Mouse (Mus musculus): Measurements from ENCODE around the gene Cpeb4. TPM values are rescaled to one million over a fixed set of nuclear protein-coding genes. Genes with fewer than 3 reads are reported as not detected.
"Not testable (repeated sequence)": the region's sequence is repeated elsewhere in the genome, so short reads cannot be mapped to it uniquely, and the experiment has no call there.

Cpeb4 gene
- polyA plus RNA-seq, 1 experiment from 2014 or later, result 4.7 TPM

DNA sequence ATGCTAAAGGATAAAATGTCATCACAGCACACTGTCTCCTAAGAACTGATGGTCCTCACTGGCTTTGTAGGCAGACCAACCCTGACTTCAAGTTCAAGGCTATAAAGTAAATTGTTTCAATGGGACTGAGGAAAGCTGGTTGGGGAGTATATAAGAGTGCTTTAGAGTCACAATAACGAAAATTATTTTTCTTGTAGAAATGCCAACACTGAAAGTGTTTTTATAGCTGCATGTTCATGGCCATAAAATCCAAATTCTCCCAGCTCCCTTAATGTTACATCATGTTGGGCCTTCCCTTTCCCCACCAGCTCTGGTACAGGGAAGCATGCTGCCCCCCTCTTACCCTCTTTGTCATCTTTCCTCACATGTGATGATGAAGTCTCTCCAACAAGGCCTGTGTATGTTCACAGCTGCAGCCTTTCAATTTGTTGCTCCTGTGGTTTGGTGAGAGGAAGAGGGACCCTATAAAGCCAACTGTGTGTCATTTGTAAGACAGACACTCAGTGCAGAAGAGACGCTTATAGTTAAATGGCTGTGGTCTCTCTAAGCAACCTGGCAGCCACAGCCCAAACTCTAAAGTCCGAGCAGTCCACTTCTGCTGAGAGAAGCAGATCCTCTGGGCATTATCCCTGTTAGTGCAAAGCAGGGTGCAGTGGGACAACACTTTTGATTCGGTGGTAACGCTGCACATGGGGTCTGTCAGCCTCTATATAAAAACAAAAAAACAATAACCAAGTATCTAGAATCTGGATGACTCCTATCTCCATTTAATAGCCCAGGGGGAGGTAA lies 29.6 kb upstream of the Cpeb4 start:
- 84% methylated on average over 5 of the region's 5 CpGs for WGBS
- DNase-seq (ENCODE audit: low spot score) (no peak), ATAC-seq (replicated peaks; ENCODE audit: low FRiP score, low TSS enrichment, low read depth) (no peak)
- H3K4me1 ChIP-seq (replicated peaks; ENCODE audit: control insufficient read depth, insufficient read depth, low read length), result no peaks in the 10 kb centered on the region; the same call in 1 of the 2 replicates
- no peak overlapping the region for H3K27ac ChIP-seq (ENCODE audit: low read depth)
- H3K9me3 ChIP-seq (ENCODE audit: control insufficient read depth, low read length), result no peaks in the 10 kb centered on the region
- no peaks in the 10 kb centered on the region for H3K27me3 ChIP-seq (replicated peaks; ENCODE audit: control insufficient read depth, insufficient read depth, low read length)
- no peaks in the 10 kb centered on the region for H3K36me3 ChIP-seq (ENCODE audit: control insufficient read depth, insufficient read depth, low read length)
- H3K4me3 ChIP-seq (ENCODE audit: low read depth, low read length), result no peak overlapping the region
- no peak overlapping the region for H3K9ac ChIP-seq (ENCODE audit: low read length)
- no peak overlapping the region for H3K4me2 ChIP-seq (ENCODE audit: low read length)

DNA sequence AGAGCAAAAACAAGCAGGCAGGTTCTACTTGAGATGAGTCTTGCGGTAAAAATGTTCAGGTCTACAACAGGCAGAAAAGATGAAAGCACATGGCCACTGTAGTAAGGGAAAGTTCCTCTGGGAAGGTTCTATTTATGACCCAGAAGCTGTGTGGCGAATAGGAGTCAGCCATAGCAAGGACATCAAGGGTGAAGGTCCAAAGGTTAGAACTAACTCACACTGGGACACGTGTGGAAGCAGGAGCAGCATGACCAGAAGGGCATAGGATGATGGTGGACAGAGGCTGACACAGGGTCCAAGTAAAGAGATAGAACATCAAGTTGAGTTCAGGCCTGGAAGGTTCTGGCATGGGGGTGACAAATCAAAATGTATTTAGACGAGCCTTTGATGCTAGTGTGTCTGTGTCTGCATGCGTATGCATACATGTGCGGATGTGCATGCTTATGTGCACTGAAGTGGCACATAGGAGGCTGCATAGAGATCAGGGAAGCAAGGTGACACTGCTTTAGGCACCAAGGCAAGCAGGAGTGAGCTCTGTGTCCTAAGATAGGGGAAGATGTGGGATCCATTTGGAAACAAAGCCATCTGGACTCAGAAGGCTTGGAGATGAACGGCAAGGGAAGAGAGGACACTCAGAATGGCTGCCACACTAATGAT lies 28.7 kb upstream of the Cpeb4 start:
- H3K9me3 ChIP-seq (ENCODE audit: control insufficient read depth, low read length), result no peaks in the 10 kb centered on the region
- H3K4me2 ChIP-seq (ENCODE audit: low read length), result no peak overlapping the region
- no peak overlapping the region for H3K9ac ChIP-seq (ENCODE audit: low read length)
- no peaks in the 10 kb centered on the region for H3K27me3 ChIP-seq (replicated peaks; ENCODE audit: control insufficient read depth, insufficient read depth, low read length)
- H3K36me3 ChIP-seq (ENCODE audit: control insufficient read depth, insufficient read depth, low read length), result no peaks in the 10 kb centered on the region
- H3K4me1 ChIP-seq (replicated peaks; ENCODE audit: control insufficient read depth, insufficient read depth, low read length), result no peaks in the 10 kb centered on the region; the same call in 1 of the 2 replicates
- ATAC-seq (replicated peaks; ENCODE audit: low FRiP score, low TSS enrichment, low read depth) (no peak), DNase-seq (ENCODE audit: low spot score) (no peak)
- no peak overlapping the region for H3K27ac ChIP-seq (ENCODE audit: low read depth)
- no peak overlapping the region for H3K4me3 ChIP-seq (ENCODE audit: low read depth, low read length)
- WGBS, result 84% methylated on average over 7 of the region's 7 CpGs

GRCm38 (mm10) chr11:31843834-31844188 lies 28.2 kb upstream of the Cpeb4 start:
- ATAC-seq (replicated peaks; ENCODE audit: low FRiP score, low TSS enrichment, low read depth) (no peak), DNase-seq (ENCODE audit: low spot score) (no peak)
- Histone ChIP-seq H3K4me3 (ENCODE audit: low read depth, low read length) (no peak overlapping the region), H3K4me2 (ENCODE audit: low read length) (no peak overlapping the region), H3K4me1 (replicated peaks; ENCODE audit: control insufficient read depth, insufficient read depth, low read length) (no peaks in the 10 kb centered on the region; the same call in 1 of the 2 replicates), H3K27me3 (replicated peaks; ENCODE audit: control insufficient read depth, insufficient read depth, low read length) (no peaks in the 10 kb centered on the region), H3K9ac (ENCODE audit: low read length) (no peak overlapping the region), H3K9me3 (ENCODE audit: control insufficient read depth, low read length) (no peaks in the 10 kb centered on the region), H3K36me3 (ENCODE audit: control insufficient read depth, insufficient read depth, low read length) (no peaks in the 10 kb centered on the region), H3K27ac (ENCODE audit: low read depth) (no peak overlapping the region)
- 55% methylated on average over 5 of the region's 5 CpGs for WGBS

DNA sequence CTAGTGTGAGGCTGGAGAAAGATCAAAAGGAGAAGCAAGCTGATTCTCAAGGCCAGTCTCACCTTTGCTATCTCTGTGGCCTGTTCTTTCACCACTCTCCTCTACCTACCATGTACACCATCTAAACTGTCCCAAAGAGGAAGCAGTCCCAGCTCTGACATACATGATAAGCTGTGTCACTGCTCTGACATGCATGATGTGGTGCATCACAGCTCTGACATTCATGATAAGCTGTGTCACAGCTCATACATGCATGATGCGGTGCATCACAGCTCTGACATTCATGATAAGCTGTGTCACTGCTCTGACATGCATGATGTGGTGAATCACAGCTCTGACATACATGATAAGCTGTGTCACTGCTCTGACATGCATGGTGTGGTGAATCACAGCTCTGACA lies 26.9 kb upstream of the Cpeb4 start:
- not testable (repeated sequence) for H3K9ac ChIP-seq (ENCODE audit: low read length); H3K36me3 ChIP-seq (ENCODE audit: control insufficient read depth, insufficient read depth, low read length); H3K4me1 ChIP-seq (replicated peaks; ENCODE audit: control insufficient read depth, insufficient read depth, low read length); H3K9me3 ChIP-seq (ENCODE audit: control insufficient read depth, low read length); H3K4me3 ChIP-seq (ENCODE audit: low read depth, low read length); ATAC-seq (replicated peaks; ENCODE audit: low FRiP score, low TSS enrichment, low read depth); H3K27ac ChIP-seq (ENCODE audit: low read depth); DNase-seq (ENCODE audit: low spot score); H3K4me2 ChIP-seq (ENCODE audit: low read length); H3K27me3 ChIP-seq (replicated peaks; ENCODE audit: control insufficient read depth, insufficient read depth, low read length)
- 89% methylated on average over 1 of the region's 1 CpGs for WGBS

DNA sequence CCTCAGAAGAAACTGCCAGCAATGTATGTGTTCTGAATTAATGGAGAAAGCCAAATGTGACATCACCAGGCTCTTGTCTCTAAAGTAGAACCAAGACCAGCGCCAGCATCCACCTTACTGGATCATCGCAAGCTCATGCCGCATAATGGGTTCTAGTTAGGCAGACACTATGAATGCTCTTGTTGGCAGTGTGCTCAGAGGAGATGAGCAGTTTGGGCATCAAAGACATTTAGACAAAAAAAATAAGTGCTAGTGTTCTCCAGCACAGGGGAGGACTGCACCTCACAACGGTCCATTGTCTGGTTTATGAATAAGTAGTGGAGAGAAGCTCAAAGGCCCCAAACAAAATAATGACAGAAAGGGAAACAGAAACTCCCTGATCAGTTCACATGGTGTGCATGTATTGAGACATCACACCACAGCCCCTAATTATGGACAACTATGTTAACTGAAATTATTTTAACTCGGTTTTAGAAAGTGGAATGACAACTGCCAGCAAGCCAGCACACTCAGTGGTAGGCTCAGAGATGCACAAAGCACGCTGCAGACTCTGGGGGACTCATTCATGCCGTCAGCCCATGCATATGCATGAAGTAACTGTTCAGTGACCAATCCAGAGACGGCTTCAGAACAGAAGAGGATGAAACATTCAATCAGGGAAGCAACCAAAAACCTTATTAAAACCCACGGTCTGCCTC lies 25.1 kb upstream of the Cpeb4 start:
- WGBS, result 66% methylated on average over 9 of the region's 9 CpGs
- no peak overlapping the region for H3K27ac ChIP-seq (ENCODE audit: low read depth)
- no peak for ATAC-seq (replicated peaks; ENCODE audit: low FRiP score, low TSS enrichment, low read depth)
- H3K4me2 ChIP-seq (ENCODE audit: low read length), result no peak overlapping the region
- no peak overlapping the region for H3K9ac ChIP-seq (ENCODE audit: low read length)
- H3K27me3 ChIP-seq (replicated peaks; ENCODE audit: control insufficient read depth, insufficient read depth, low read length), result no peaks in the 10 kb centered on the region
- H3K36me3 ChIP-seq (ENCODE audit: control insufficient read depth, insufficient read depth, low read length), result no peaks in the 10 kb centered on the region
- no peaks in the 10 kb centered on the region for H3K4me1 ChIP-seq (replicated peaks; ENCODE audit: control insufficient read depth, insufficient read depth, low read length)
- no peak overlapping the region for H3K4me3 ChIP-seq (ENCODE audit: low read depth, low read length)
- no peak for DNase-seq (ENCODE audit: low spot score)
- H3K9me3 ChIP-seq (ENCODE audit: control insufficient read depth, low read length), result no peaks in the 10 kb centered on the region

DNA sequence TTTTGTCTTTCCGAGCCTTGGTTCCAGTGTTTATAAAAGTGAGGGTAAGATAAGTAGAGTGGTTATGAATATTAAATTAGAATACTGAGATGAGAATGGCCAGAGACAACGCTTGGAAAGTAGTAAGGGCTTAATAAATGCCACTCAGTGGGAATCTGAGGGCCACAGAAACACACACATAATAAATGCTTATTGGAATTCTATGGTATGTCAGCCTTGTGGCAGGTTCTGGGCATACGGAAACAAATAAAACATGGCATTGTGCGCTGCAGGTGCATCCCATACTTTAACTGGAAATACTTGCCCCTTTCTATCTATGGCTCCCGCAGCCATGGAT lies 24.6 kb upstream of the Cpeb4 start:
- 85% methylated on average over 5 of the region's 5 CpGs for WGBS
- Histone ChIP-seq H3K4me3 (ENCODE audit: low read depth, low read length) (no peak overlapping the region), H3K36me3 (ENCODE audit: control insufficient read depth, insufficient read depth, low read length) (no peaks in the 10 kb centered on the region), H3K4me2 (ENCODE audit: low read length) (no peak overlapping the region), H3K27ac (ENCODE audit: low read depth) (no peak overlapping the region), H3K4me1 (replicated peaks; ENCODE audit: control insufficient read depth, insufficient read depth, low read length) (no peaks in the 10 kb centered on the region), H3K9me3 (ENCODE audit: control insufficient read depth, low read length) (no peaks in the 10 kb centered on the region), H3K9ac (ENCODE audit: low read length) (no peak overlapping the region), H3K27me3 (replicated peaks; ENCODE audit: control insufficient read depth, insufficient read depth, low read length) (no peaks in the 10 kb centered on the region)
- ATAC-seq (replicated peaks; ENCODE audit: low FRiP score, low TSS enrichment, low read depth), result no peak
- DNase-seq (ENCODE audit: low spot score), result no peak

DNA sequence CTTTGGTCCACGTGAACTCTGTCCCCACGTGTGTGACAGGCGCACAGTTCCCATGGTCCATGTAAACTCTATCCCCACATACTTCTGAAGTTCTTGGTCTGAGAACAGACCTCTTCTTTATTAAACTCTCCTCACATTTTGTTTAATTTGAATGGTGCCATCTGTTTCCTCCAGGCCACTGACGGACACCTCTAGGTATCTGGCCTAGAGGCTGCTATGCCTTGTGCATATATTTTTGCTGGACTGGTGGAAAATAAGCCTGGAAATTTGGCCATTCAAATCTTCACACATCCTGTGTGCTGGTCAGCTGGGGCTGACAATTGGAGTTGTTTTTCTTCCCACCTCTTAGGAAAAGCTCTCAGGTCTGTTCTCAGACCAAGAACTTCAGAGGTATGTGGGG lies 23.3 kb upstream of the Cpeb4 start:
- H3K4me2 ChIP-seq (ENCODE audit: low read length), result no peak overlapping the region
- DNase-seq (ENCODE audit: low spot score) (no peak), ATAC-seq (replicated peaks; ENCODE audit: low FRiP score, low TSS enrichment, low read depth) (no peak)
- H3K27me3 ChIP-seq (replicated peaks; ENCODE audit: control insufficient read depth, insufficient read depth, low read length), result no peaks in the 10 kb centered on the region
- H3K27ac ChIP-seq (ENCODE audit: low read depth), result no peak overlapping the region
- H3K4me3 ChIP-seq (ENCODE audit: low read depth, low read length), result no peak overlapping the region
- H3K9me3 ChIP-seq (ENCODE audit: control insufficient read depth, low read length), result no peaks in the 10 kb centered on the region
- no peak overlapping the region for H3K9ac ChIP-seq (ENCODE audit: low read length)
- 69% methylated on average over 4 of the region's 4 CpGs for WGBS
- no peaks in the 10 kb centered on the region for H3K36me3 ChIP-seq (ENCODE audit: control insufficient read depth, insufficient read depth, low read length)
- no peaks in the 10 kb centered on the region for H3K4me1 ChIP-seq (replicated peaks; ENCODE audit: control insufficient read depth, insufficient read depth, low read length)

DNA sequence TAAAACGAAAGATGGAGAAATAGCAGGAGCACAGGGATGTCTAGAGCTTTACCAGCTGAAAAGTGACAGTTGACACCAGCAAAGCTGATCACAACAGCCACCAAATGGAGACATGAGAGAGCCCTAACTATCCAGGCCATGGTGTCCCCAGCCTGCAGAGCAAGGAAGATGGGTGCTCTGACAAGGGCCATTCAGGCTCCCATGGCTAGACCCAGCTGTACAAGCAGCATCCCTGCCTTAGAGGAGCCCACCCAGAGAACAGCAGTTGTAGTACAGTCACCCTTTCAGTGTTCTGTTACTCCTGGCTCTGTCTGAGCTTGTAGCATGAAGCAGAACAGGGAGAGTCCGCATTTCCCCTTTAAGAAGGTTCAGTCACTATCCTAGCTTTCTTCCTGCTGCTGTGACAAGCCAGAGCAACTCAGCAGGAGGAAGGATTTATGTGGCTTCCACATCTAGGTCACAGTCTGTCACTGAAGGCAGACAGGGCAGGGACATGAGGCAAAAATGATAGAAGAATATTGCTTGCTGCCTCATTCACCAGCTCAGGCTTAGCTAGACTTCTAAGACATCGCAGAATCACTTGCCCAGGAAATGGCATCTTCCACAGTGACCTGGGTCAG lies 21.7 kb upstream of the Cpeb4 start:
- no peak overlapping the region for H3K27ac ChIP-seq (ENCODE audit: low read depth)
- no peak for DNase-seq (ENCODE audit: low spot score)
- no peaks in the 10 kb centered on the region for H3K27me3 ChIP-seq (replicated peaks; ENCODE audit: control insufficient read depth, insufficient read depth, low read length)
- H3K9me3 ChIP-seq (ENCODE audit: control insufficient read depth, low read length), result no peaks in the 10 kb centered on the region
- no peaks in the 10 kb centered on the region for H3K4me1 ChIP-seq (replicated peaks; ENCODE audit: control insufficient read depth, insufficient read depth, low read length)
- WGBS, result 77% methylated on average over 3 of the region's 3 CpGs
- no peak overlapping the region for H3K9ac ChIP-seq (ENCODE audit: low read length)
- ATAC-seq (replicated peaks; ENCODE audit: low FRiP score, low TSS enrichment, low read depth), result no peak
- no peak overlapping the region for H3K4me2 ChIP-seq (ENCODE audit: low read length)
- no peaks in the 10 kb centered on the region for H3K36me3 ChIP-seq (ENCODE audit: control insufficient read depth, insufficient read depth, low read length)
- H3K4me3 ChIP-seq (ENCODE audit: low read depth, low read length), result no peak overlapping the region
